Mouse (Mus musculus) neural tube, embryonic 11.5 days (tissue): Measurements from ENCODE around the gene Atg4b. TPM values are rescaled to one million over a fixed set of nuclear protein-coding genes. Genes with fewer than 3 reads are reported as not detected.

Experiments used
- ATAC-seq: fragments of 200-750 bp; cut with Nextera tagmentation; 2 replicates; pipeline ENCODE4 v1.8.0; 2017; ENCODE audit warnings: moderate number of reproducible peaks, mild to moderate bottlenecking, moderate TSS enrichment, moderate library complexity; ENCODE audit not compliant: insufficient read depth, low FRiP score, low TSS enrichment
- DNase-seq: peaks from one replicate; pipeline ENCODE4 v3.0.0-alpha.2; 2015; ENCODE audit warnings: low spot score
- H3K27ac ChIP-seq: fragments of 300-500 bp; sonication (generic); 2 replicates; pipeline ENCODE4 v1.5.1; 2014; ENCODE audit warnings: low read depth, mild to moderate bottlenecking, low read length
- H3K27me3 ChIP-seq: fragments of 300-500 bp; sonication (generic); 2 replicates; pipeline ENCODE4 v1.6.1; 2014; ENCODE audit warnings: mild to moderate bottlenecking, low read length, mixed read lengths; ENCODE audit not compliant: control insufficient read depth, insufficient read depth
- H3K36me3 ChIP-seq: fragments of 300-500 bp; sonication (generic); 2 replicates; pipeline ENCODE4 v1.6.1; 2014; ENCODE audit warnings: mild to moderate bottlenecking, low read length, moderate library complexity, mixed read lengths; ENCODE audit not compliant: control insufficient read depth, insufficient read depth
- H3K4me1 ChIP-seq: fragments of 300-500 bp; sonication (generic); 2 replicates; pipeline ENCODE4 v1.6.1; 2014; ENCODE audit warnings: low read length, mixed read lengths; ENCODE audit not compliant: control insufficient read depth, insufficient read depth
- H3K4me2 ChIP-seq: fragments of 300-500 bp; sonication (generic); 2 replicates; pipeline ENCODE4 v1.6.1; 2014; ENCODE audit warnings: low read depth, mild to moderate bottlenecking, moderate library complexity
- H3K4me3 ChIP-seq: fragments of 300-500 bp; sonication (generic); 2 replicates; pipeline ENCODE4 v1.5.1; 2014; ENCODE audit warnings: low read depth, low read length
- H3K9ac ChIP-seq: fragments of 300-500 bp; sonication (generic); 2 replicates; pipeline ENCODE4 v1.6.1; 2014; ENCODE audit warnings: mild to moderate bottlenecking, low read length
- H3K9me3 ChIP-seq: fragments of 300-500 bp; sonication (generic); 2 replicates; pipeline ENCODE4 v1.6.1; 2016; ENCODE audit warnings: low read length; ENCODE audit not compliant: control insufficient read depth
- WGBS: fragments of 180-500 bp; shearing (Covaris S2); extraction: QIAGEN DNeasy Blood & Tissue Kit; methylation state at CpG from one replicate; pipeline ENCODE4 v1.1.7; 2014; 5-methylcytosine and 5-hydroxymethylcytosine counted together
- polyA plus RNA-seq: library from polyadenylated mRNA; unstranded; fragments of >200 nt; fragmentation: Nextera tagmentation; extraction: Ambion mirVana; gene quantifications from 2 replicates; pipeline ENCODE4 v1.2.1, GENCODE M21; 2014

The Atg4b gene
- polyA plus RNA-seq, result 84.1 and 99.4 TPM in 2 replicates

GRCm38 (mm10) chr1:93751290-93751689 is at the start of gene Atg4b:
TSS of gene Atg4b (plus strand) at chr1:93751500.
- H3K9ac ChIP-seq, result no peak within 1 kb of the TSS
- peaks cover 6% of the 10 kb centered on the region; the same call in 1 of the 2 replicates for H3K4me1 ChIP-seq
- DNase-seq, result no peak
- no peaks in the 10 kb centered on the region for H3K27me3 ChIP-seq
- WGBS, result 88% methylated on average over 6 of the region's 6 CpGs
- no peak within 1 kb of the TSS for H3K4me2 ChIP-seq
- no peaks in the 10 kb centered on the region for H3K9me3 ChIP-seq
- no peak within 1 kb of the TSS for H3K4me3 ChIP-seq
- no peak for ATAC-seq
- peaks cover 5% of the 10 kb centered on the region for H3K36me3 ChIP-seq
- no peak within 1 kb of the TSS for H3K27ac ChIP-seq

DNA sequence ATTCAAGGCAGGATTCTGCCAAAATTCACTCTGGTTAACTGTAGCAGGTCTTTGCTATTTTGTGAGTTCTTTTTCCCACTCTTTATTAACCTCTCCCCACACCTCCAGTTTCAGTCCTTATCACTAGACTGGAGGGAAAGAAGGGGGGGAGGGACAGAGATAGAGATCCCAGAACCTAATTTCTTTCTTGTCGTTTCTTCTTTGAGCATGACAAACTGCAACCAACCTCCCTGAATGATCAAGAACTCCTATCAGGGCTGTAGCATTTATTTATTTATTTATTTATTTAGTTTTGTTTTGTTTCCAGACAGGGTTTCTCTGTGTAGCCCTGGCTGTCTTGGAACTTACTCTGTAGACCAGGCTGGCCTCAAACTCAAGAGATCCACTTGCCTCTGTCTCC is 49.2 kb upstream of the Atg4b start:
- DNase-seq (no peak), ATAC-seq (no peak)
- no peaks in the 10 kb centered on the region for H3K9me3 ChIP-seq
- no peaks in the 10 kb centered on the region for H3K27me3 ChIP-seq
- H3K36me3 ChIP-seq, result no peaks in the 10 kb centered on the region; the same call in 1 of the 2 replicates
- 85% methylated on average over 1 of the region's 1 CpGs for WGBS
- H3K4me1 ChIP-seq, result no peaks in the 10 kb centered on the region
- no peak overlapping the region for H3K4me2 ChIP-seq
- no peak overlapping the region for H3K27ac ChIP-seq
- no peak overlapping the region for H3K4me3 ChIP-seq
- H3K9ac ChIP-seq, result no peak overlapping the region

DNA sequence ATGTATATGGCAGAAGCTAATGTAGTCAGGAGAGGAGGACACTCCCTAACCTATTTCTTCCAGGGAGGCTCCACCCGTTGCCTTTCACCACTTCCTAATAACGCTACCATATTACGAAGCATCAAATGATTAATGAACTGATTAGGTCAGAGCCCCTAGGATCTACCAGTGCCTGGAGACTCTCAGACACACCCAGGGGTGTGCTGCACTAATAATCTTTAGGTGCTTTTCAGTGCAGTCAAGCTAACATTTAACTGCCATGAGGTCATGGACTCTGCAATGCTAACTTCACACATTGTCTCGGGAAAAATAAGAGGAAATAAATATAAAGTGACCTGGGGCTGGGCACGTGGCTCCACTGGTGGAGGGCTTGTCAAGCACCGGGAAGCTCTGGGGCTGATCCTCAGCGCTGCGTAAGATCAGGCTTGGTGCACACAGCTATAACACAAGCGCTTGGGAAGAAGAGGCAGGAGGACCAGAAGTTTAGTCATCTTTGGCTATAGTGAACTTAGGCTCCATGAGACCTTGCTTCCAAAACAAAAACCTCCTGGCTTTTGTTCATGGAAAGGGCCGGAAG is 47.7 kb upstream of the Atg4b start:
- Histone ChIP-seq H3K27me3 (no peaks in the 10 kb centered on the region), H3K9ac (no peak overlapping the region), H3K4me3 (no peak overlapping the region), H3K9me3 (no peaks in the 10 kb centered on the region), H3K4me1 (no peaks in the 10 kb centered on the region), H3K27ac (no peak overlapping the region), H3K36me3 (no peaks in the 10 kb centered on the region; the same call in 1 of the 2 replicates), H3K4me2 (no peak overlapping the region)
- WGBS, result 91% methylated on average over 10 of the region's 10 CpGs
- DNase-seq (no peak), ATAC-seq (no peak)

GRCm38 (mm10) chr1:93704341-93704740 is 47.0 kb upstream of the Atg4b start:
- Histone ChIP-seq H3K9ac (no peak overlapping the region), H3K4me3 (no peak overlapping the region), H3K4me2 (no peak overlapping the region), H3K36me3 (no peaks in the 10 kb centered on the region; the same call in 1 of the 2 replicates), H3K27me3 (no peaks in the 10 kb centered on the region), H3K27ac (no peak overlapping the region), H3K4me1 (no peaks in the 10 kb centered on the region), H3K9me3 (no peaks in the 10 kb centered on the region)
- DNase-seq, result no peak
- WGBS, result 92% methylated on average over 9 of the region's 9 CpGs
- no peak for ATAC-seq

DNA sequence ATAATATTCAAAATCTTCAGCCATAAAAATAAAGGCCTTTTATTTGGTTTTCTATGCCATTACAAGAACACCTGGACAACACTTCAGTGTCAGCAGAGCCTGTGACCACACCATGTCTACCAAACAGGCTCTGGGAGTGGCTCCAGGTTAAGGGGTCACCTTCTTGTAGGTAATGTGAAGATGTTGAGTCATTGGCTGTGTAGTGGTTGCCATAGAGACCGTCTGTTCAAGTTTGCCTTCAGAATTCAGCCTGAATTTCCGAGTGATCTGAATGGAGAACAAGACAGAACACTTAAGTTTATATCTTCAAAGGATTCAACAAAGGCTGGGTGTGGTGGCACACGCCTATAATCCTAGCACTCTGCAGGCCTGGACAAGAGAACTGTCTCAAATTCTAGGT is 45.9 kb upstream of the Atg4b start:
- Histone ChIP-seq H3K9me3 (no peaks in the 10 kb centered on the region), H3K9ac (no peak overlapping the region), H3K4me1 (no peaks in the 10 kb centered on the region), H3K27ac (no peak overlapping the region), H3K4me3 (no peak overlapping the region), H3K36me3 (no peaks in the 10 kb centered on the region; the same call in 1 of the 2 replicates), H3K4me2 (no peak overlapping the region), H3K27me3 (no peaks in the 10 kb centered on the region)
- 81% methylated on average over 3 of the region's 3 CpGs for WGBS
- ATAC-seq (no peak), DNase-seq (no peak)

GRCm38 (mm10) chr1:93716166-93716565 is 35.1 kb upstream of the Atg4b start:
- H3K9me3 ChIP-seq, result no peaks in the 10 kb centered on the region
- H3K27ac ChIP-seq, result no peak overlapping the region
- H3K4me1 ChIP-seq, result no peaks in the 10 kb centered on the region
- H3K4me2 ChIP-seq, result no peak overlapping the region
- no peak for DNase-seq
- 90% methylated on average over 2 of the region's 2 CpGs for WGBS
- H3K27me3 ChIP-seq, result no peaks in the 10 kb centered on the region
- ATAC-seq, result no peak
- no peak overlapping the region for H3K9ac ChIP-seq
- no peaks in the 10 kb centered on the region for H3K36me3 ChIP-seq
- no peak overlapping the region for H3K4me3 ChIP-seq

GRCm38 (mm10) chr1:93721557-93721956 is 29.7 kb upstream of the Atg4b start:
- no peaks in the 10 kb centered on the region for H3K9me3 ChIP-seq
- H3K9ac ChIP-seq, result no peak overlapping the region
- ATAC-seq (no peak), DNase-seq (no peak)
- WGBS, result 78% methylated on average over 7 of the region's 7 CpGs
- no peak overlapping the region for H3K4me3 ChIP-seq
- H3K27me3 ChIP-seq, result no peaks in the 10 kb centered on the region
- H3K4me1 ChIP-seq, result no peaks in the 10 kb centered on the region
- H3K36me3 ChIP-seq, result no peaks in the 10 kb centered on the region; the same call in 1 of the 2 replicates
- no peak overlapping the region for H3K4me2 ChIP-seq
- H3K27ac ChIP-seq, result no peak overlapping the region

- no peaks in the 10 kb centered on the region for H3K27me3 ChIP-seq
- no peaks in the 10 kb centered on the region; the same call in 1 of the 2 replicates for H3K36me3 ChIP-seq
- no peaks in the 10 kb centered on the region for H3K4me1 ChIP-seq
- WGBS, result 92% methylated on average over 3 of the region's 3 CpGs
- DNase-seq (no peak), ATAC-seq (no peak)
- H3K4me2 ChIP-seq, result no peak overlapping the region
- H3K27ac ChIP-seq, result no peak overlapping the region
- no peak overlapping the region for H3K9ac ChIP-seq
- H3K9me3 ChIP-seq, result no peaks in the 10 kb centered on the region
- H3K4me3 ChIP-seq, result no peak overlapping the region
Measured at GRCm38 (mm10) chr1:93724623-93725022, 26.7 kb upstream of the Atg4b start.

- Histone ChIP-seq H3K4me2 (no peak overlapping the region), H3K9me3 (no peaks in the 10 kb centered on the region), H3K36me3 (no peaks in the 10 kb centered on the region; the same call in 1 of the 2 replicates), H3K27ac (no peak overlapping the region), H3K9ac (no peak overlapping the region), H3K27me3 (no peaks in the 10 kb centered on the region), H3K4me1 (no peaks in the 10 kb centered on the region), H3K4me3 (no peak overlapping the region)
- WGBS, result 97% methylated on average over 5 of the region's 5 CpGs
- DNase-seq (no peak), ATAC-seq (no peak)
Measured at GRCm38 (mm10) chr1:93725665-93726064, 25.6 kb upstream of the Atg4b start.
